Mouse (Mus musculus) layer of hippocampus, postnatal 36 days (tissue): Measurements from ENCODE around the gene Arl3. TPM values are rescaled to one million over a fixed set of nuclear protein-coding genes. Genes with fewer than 3 reads are reported as not detected.

Source experiments
- DNase-seq, 2 experiments: peaks; one replicate each; pipeline ENCODE4 v3.0.0; 2022
- total RNA-seq, 2 experiments: library from RNA; stranded (reverse); gene quantifications; 2 replicates each; pipeline ENCODE4 v1.2.3; 2021

Gene Arl3
- total RNA-seq, 2 experiments from 2014 or later = 123 to 126 TPM

- DNase-seq = no peak
Measured at GRCm38 (mm10) chr19:46516667-46517528, 56.1 kb downstream of the Arl3 start.

DNA sequence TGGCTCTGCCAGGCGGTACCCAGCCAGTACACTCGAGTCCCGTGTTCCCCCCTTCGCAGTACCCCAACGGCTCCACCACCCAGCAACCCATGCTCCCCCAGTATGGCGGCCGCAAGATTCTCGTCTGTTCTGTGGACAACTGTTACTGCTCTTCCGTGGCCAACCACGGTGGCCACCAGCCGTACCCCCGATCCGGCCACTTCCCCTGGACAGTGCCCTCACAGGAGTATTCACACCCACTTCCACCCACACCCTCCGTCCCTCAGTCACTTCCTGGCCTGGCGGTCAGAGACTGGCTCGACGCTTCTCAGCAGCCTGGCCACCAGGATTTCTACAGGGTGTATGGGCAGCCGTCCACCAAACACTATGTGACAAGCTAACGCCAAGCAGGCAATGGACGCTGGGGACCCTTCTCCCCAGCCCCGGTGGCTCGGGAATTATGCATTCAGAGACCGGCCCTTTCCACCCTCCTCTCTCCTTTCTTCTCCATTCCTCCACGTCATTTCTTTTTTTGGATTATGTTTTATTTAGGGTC, 57.6 kb downstream of the Arl3 start:
- no peak for DNase-seq

DNA sequence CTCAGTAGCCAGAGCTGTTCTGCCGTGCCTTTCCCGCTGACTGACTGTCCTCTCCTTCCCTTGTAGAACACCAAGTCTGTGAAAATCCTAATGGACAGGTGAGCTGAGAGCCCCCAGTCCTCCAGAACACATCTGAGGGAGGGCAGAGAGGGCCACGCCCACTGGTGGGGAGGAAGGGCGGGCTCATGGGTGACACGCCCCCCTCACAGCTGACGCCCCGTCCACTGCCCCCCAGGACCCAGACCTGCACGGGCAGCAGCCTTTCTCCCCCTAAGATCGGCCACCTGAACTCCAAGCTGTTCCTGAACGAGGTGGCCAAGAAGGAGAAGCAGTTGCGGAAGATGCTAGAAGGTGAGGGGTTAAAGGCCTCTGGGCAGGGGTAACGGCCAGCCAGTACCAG, 58.6 kb downstream of the Arl3 start:
- DNase-seq = no peak

- no peak for DNase-seq
Measured at GRCm38 (mm10) chr19:46511263-46511662, 61.7 kb downstream of the Arl3 start.

DNA sequence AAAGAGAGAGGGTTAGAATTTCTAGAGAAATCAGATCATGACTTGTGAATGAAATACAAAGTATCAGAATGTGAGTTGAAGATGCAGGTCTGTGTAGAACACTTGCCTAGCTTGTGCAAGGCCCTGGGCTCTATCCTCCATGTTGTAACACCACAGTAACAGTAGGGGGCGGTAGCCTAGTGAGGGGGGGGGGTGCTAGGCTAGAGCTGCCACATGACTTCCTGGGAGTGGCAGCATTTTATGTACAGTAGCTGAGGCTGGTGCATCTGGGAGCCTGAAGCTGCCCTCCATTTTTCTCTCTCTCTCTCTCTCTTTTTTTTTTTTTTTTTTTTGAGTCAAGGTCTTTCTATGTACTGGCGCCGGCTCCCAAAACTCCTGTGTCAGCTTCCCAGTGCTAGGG, 62.2 kb downstream of the Arl3 start:
- DNase-seq = no peak

DNA sequence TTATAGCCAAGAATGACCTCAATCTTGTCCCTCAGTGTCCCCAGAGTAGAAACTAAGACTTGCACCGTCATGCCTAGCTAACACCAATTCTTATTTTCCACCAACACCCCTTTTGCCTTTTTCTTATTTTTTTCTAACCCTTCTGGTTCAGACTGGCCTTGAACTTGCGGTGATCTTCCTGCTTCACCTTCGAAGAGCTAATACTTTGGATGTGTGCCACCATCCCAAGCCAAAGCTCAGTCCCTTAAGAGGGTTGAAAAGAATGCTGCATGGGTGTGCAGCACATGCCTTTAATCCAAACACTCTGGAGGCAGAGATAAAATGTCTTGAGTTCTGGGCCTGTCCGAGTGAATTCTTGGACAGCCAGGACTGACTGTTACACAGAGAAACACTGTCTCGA, 62.6 kb downstream of the Arl3 start:
- DNase-seq = no peak

GRCm38 (mm10) chr19:46509736-46510135, 63.3 kb downstream of the Arl3 start:
- no peak for DNase-seq

DNA sequence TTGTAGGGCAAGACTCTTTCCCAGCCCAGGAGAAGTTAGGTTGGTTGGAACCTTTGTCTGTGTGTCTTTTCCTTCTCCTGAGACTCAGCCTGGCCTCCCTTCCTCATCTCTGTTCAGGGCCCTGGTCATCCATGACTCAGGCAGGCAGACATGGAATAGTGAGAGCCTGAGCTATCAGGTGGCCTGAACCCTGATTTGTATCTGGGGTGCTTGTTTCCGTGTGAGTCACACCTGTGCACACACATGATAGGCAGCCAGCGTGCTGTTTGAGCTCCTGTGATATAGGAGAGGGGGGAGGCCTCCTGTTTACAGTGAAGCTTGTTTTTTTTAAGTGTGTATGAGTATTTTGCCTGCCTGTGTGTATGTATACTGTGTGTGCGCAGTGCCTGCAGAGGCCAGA, 63.8 kb downstream of the Arl3 start:
- no peak for DNase-seq

DNA sequence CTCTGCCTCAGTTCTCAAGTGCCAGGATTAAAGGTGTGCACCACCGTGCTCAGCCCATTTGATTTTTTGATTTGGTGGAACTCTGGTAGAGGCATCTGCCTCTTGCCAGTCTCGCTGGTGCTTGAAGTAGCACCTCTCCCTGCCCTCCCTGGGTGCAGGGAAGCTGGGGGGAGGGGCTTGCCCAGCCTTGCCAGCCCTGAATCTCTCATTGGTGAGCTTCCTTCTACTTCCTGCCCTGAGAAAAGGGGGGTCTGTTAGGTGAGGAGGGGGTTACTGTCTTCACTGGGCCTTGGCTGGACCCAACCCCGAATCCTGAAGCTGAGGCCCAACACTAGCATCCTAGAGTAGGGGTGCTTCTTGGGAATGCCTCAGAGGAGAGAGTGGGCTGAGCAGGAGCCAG, 64.3 kb downstream of the Arl3 start:
- no peak for DNase-seq

DNA sequence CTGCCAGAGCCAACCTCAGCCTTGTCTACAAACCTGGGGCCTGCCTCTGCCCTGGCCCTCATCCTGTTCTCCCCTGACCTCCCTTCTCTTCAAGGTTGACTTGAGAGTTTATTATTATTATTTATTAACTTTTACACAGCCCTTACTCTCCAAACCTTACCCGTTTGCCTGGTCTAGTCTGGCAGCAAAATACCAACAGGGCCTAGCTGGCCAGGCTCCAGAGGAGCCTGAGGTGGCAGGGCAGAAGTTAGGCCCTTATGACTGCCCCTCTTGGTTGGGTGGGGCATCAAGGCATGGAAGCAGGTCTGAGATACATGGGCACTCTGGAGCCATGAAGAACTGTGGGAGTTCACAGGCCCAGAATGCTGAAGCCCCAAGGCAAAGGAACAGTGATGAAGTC, 65.2 kb downstream of the Arl3 start:
- no peak for DNase-seq

DNA sequence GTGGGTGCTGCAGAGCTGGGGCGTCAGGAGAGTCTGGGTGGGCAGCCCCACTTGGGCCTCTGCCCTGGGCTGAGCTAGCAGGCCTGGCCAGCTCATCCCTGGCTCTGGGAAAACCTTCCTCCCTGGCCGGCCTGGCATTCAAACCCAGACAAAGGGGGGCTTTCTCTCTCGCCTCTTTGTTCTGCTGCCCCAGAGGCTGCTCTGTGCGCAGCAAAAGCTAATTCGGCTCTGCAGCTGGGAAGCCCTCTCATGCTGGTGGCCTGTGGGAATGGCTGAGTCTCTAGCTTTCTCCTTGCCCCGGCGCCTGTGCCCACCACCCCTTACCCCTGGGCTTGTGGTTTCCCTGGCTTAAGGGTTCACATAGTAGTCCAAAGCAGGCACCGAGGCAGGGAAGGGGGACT, 65.8 kb downstream of the Arl3 start:
- peak in 1 of 2 experiments; percentile 59 for DNase-seq

DNA sequence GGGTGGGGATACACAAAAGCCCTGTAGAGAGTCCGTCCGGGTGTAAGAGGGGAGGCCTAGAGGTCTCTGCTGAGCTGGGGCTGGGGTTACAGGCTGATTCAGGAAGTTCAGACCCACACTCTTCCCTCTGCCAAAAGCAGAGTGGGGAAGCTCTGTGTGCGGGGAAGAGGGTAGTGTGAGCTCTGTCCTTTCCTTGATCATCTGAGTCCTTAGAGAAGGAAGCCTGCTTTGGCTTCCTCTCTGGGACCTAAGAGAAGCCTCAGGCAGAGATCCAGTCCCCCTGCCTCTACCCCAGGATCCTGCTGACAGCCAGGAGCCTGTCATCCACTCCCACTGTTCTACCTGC, 66.7 kb downstream of the Arl3 start:
- no peak for DNase-seq

GRCm38 (mm10) chr19:46505646-46506371, 67.2 kb downstream of the Arl3 start:
- DNase-seq = no peak

- no peak for DNase-seq
Measured at GRCm38 (mm10) chr19:46504822-46505417, 68.1 kb downstream of the Arl3 start.

- DNase-seq = no peak
Measured at GRCm38 (mm10) chr19:46504085-46504552, 68.9 kb downstream of the Arl3 start.

DNA sequence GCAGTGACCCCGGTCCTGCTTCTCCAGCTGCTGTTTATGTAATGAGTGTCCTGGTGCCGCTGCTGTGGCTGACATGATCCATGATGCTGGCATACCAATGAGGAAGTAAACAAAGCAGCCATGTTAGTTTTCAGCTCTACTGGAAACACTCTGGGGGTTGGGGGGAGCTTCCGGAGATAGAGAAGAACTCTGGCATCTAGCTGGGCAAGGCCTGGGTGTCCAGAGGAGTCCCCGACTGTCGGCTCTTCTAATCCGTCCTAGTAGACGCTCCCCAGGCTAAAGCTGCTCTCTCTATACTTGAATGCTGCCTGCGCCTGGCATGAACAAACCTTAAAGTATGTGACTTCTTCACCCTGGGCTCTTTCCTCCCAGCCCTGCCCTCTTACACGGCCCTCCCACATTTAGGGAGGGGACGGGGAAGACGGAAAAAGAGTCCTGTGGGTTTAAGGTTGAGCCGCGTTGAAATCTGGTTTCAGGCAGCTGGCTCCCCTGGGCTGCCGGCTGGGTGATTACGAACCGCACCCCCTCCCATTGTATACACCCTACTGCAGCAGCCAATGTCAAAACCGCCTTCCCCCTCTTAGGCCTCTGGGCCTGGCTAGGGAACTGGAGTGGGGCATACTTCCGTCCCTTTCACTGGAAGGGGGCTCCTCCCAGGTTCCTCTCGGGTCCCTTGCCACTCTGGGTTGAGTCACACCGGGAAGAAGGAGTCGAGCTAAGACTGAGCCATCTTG, 69.5 kb downstream of the Arl3 start:
- peak in 1 of 2 experiments; percentile 54 for DNase-seq

GRCm38 (mm10) chr19:46502471-46503166, 70.4 kb downstream of the Arl3 start:
- peak; percentile 71 to 72 for DNase-seq

DNA sequence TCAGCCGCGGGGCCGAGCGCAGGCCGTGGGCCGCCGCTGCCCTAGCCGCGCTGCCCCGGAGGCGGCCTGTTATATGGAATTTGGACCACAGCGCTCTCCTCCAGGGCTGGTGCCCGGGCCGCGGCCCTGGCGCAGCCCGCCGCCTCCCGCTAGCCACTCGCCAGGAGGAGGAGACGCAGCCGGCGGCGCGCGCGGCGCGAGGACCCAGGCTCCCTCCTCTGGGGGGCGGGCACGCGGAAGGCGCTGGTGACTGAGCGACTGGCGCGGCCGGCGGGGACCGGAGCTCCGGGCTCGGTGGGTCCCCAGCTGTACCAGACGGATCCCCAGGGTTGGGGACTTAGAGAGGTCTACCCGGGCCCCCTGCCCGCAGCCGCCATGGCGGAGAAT, 70.9 kb downstream of the Arl3 start:
- DNase-seq = peak; percentile 82 to 83

DNA sequence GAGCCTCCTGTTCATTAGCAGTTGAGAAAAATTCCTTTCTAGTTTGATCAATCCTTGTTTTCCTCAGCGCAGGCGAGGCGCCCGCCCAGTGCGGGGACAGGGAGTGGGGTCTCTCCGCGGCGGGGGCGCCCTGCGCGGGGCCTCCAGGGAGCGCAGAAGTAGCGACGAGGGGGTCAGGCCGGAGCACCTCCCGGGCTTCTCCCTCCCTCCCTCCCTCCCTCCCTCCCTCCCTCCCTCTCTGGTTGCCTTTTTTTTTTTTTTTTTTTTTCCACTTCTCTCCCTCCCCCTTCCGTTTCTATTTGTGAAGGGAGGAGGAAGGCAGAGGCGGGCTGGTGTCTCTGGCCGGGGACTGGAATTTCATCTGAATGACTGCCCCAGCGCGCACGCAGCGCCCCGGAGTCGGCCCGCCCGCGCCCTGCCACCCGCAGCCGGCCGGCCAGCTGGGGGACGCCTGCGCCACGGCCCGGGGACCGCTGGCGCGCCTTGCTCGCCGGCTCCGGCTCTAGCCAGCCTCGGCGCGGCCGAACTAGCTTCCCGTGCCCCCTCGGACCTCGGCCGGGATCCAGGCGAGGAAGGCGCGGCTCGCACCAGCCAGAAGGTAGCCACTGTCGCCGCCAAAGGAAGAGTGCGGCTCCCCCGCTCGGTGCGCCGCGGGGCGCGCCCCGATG, 71.5 kb downstream of the Arl3 start, which contains the start of gene Trim8:
Gene Trim8 (plus strand): TSS at position 302 of the 668 bp plus-strand sequence.
- peak; percentile 81 to 83 for DNase-seq

DNA sequence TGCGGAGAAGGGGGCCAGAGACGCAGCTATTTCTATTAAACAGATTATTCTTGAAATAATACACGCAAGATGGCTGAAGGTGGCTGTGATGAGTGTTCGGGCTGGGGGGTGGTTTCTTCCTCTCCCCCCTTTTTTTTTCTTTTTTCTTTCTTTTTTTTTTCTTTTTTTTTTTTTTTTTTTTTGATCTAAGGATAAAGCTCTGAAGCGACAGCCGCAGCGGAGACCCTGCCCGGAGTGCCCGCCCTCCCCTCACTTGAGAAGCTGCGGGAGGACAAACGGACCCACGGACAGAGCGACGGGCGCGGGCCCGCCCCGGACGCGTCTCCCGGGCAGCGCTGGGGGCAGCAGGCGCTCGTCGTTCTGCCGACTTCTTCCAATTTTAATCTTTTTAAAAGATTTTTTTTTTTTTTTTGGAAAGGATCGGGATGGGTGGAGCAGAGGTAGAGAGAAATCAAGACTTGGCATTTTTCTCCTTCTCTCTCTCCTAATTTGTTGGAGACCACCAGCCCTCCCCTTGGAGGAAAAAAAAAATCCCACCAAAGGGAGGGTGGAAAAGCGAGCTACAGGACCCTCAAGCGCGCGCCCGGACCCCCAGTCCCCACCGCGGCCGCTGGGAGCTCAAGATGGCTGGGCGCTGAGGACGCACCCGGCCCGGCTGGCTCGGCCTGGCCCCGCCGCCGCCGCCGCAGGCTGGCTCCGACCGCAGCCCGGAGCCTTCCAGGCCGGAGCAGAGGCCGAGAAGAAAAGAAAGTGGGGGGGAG, 72.2 kb downstream of the Arl3 start:
- peak in 1 of 2 experiments; percentile 54 for DNase-seq
